Mouse (Mus musculus) CH12.LX (cell line): ENCODE measurements around the gene Etl4.

ENCODE experiments used
- CTCF ChIP-seq, 2 experiments: IDR thresholded peaks in 1 of 2; conservative IDR thresholded peaks in 1 of 2; 2 replicates each; pipeline ENCODE4 v1.5.1; 2011 to 2012; ENCODE audit warnings: low read depth in 2 of 2, low read length in 2 of 2, improper control_type of control experiment in 1 of 2, inconsistent platforms in 1 of 2, mild to moderate bottlenecking in 1 of 2, moderate library complexity in 1 of 2
- JUN ChIP-seq: IDR thresholded peaks from 2 replicates; pipeline ENCODE4 v1.6.1; 2011; ENCODE audit warnings: low read depth, mild to moderate bottlenecking, low read length, improper control_type of control experiment, moderate library complexity; ENCODE audit not compliant: insufficient read depth
- MAZ ChIP-seq: IDR thresholded peaks from 2 replicates; pipeline ENCODE4 v1.6.1; 2012; ENCODE audit warnings: low read depth, mild to moderate bottlenecking, inconsistent platforms, low read length, improper control_type of control experiment, moderate library complexity
- NRF1 ChIP-seq: IDR thresholded peaks from 2 replicates; pipeline ENCODE4 v1.6.1; 2014; ENCODE audit warnings: low read depth, mild to moderate bottlenecking, inconsistent platforms, low read length, improper control_type of control experiment, moderate library complexity
- POLR2A ChIP-seq: IDR thresholded peaks from 2 replicates; pipeline ENCODE4 v1.6.1; 2011; ENCODE audit warnings: low read depth, mild to moderate bottlenecking, improper control_type of control experiment, low read length

DNA sequence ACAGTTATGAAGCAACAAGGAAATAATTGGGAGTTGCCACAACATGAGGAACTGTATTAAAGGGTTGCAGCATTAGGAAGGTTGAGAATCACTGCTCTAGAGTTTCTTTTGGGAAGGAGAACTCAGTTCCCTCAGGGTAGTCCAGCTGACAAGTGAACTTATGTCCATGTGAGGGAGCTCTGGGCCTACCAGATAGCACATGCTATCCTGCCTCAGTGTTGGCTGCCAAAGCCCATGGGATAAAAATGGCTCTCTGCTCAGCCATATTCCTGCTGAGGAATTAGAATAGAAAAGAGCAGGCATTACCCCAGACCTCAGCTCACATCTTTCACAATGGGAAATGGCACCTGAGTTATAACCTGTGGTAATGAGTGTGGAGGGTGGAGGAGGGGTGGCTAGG, 916.7 kb downstream of the Etl4 start:
- TF ChIP-seq JUN = no peak
- no peak for TF ChIP-seq NRF1
- no peak for TF ChIP-seq MAZ
- no peak; a peak in 1 of 4 replicates for TF ChIP-seq CTCF (conservative IDR thresholded peaks at IDR 0.05 in 1 of 2, IDR thresholded peaks at IDR 0.05 in 1 of 2; ENCODE audit: low read depth in 2 of 2, low read length in 2 of 2)
- no peak for TF ChIP-seq POLR2A
